Mouse (Mus musculus): Measurements from ENCODE around the gene Lrit3.
"Not testable (repeated sequence)": the region's sequence is repeated elsewhere in the genome, so short reads cannot be mapped to it uniquely, and the experiment has no call there.

Gene Lrit3

GRCm38 (mm10) chr3:129766971-129767794 lies 36.6 kb downstream of the Lrit3 start:
- DNase-seq = peak; percentile 59

- DNase-seq = no peak
These were observed 37.7 kb downstream of the Lrit3 start for GRCm38 (mm10) chr3:129766106-129766505.

GRCm38 (mm10) chr3:129757599-129757998 lies 46.2 kb downstream of the Lrit3 start:
- not testable (repeated sequence) for DNase-seq

GRCm38 (mm10) chr3:129754650-129755604 lies 48.9 kb downstream of the Lrit3 start, which contains the start of gene Egf:
Gene Egf, minus strand, starts transcription at chr3:129755316.
- peak; percentile 71 for DNase-seq

- DNase-seq = peak; percentile 65
These were observed 59.0 kb downstream of the Lrit3 start for GRCm38 (mm10) chr3:129744803-129745202.

GRCm38 (mm10) chr3:129742781-129743180 lies 61.0 kb downstream of the Lrit3 start:
- no peak for DNase-seq

- no peak for DNase-seq
These were observed 65.3 kb downstream of the Lrit3 start for GRCm38 (mm10) chr3:129738291-129739183.

All from kidney, adult 18-20 months (tissue).